Mouse (Mus musculus) cerebellum, adult 2 months (tissue): ENCODE data around the gene Sema4g.

Experiments used
- CTCF ChIP-seq: fragments of 200-500 bp; IDR thresholded peaks from 2 replicates; pipeline ENCODE4 v1.5.1; 2011; ENCODE audit warnings: low read depth, mild to moderate bottlenecking, control low read depth, low read length, moderate library complexity, borderline replicate concordance; ENCODE audit not compliant: insufficient read depth
- POLR2A ChIP-seq: fragments of 200-500 bp; IDR thresholded peaks from 2 replicates; pipeline ENCODE4 v1.6.1; 2011; ENCODE audit warnings: low read length, control low read depth, borderline replicate concordance; ENCODE audit not compliant: insufficient read depth

- TF ChIP-seq POLR2A (no peak), CTCF (no peak)
Observed at GRCm38 (mm10) chr19:45005444-45005843, 16.5 kb downstream of the Sema4g start, which contains the start of gene Twnk.
